Mouse (Mus musculus) limb, embryonic 14.5 days (tissue): ENCODE measurements at regions not wholly inside any gene's neighbourhood (a gene's known extent, or its start where the extent isn't known, plus 50 kb on each side); places are given as distances from the start of the nearest gene placed in this dataset.

Source experiments
- ATAC-seq: fragments of 200-750 bp; cut with Nextera tagmentation; 2 replicates; pipeline ENCODE4 v1.8.0; 2017; ENCODE audit warnings: low read depth, moderate number of reproducible peaks, moderate TSS enrichment; ENCODE audit not compliant: low FRiP score
- DNase-seq: peaks from one replicate; pipeline ENCODE4 v3.0.0-alpha.2; 2015; ENCODE audit warnings: low spot score
- H3K27ac ChIP-seq: fragments of 300-500 bp; sonication (generic); replicated peaks from 2 replicates; pipeline ENCODE4 v1.5.1; 2014; ENCODE audit warnings: low read depth, mild to moderate bottlenecking, low read length, moderate library complexity, mixed read lengths
- H3K27me3 ChIP-seq: fragments of 300-500 bp; sonication (generic); 2 replicates; pipeline ENCODE4 v1.6.1; 2014; ENCODE audit warnings: low read length, mixed read lengths; ENCODE audit not compliant: control insufficient read depth, insufficient read depth
- H3K36me3 ChIP-seq: fragments of 300-500 bp; sonication (generic); 2 replicates; pipeline ENCODE4 v1.6.1; 2014; ENCODE audit warnings: mild to moderate bottlenecking, low read length, moderate library complexity, mixed read lengths; ENCODE audit not compliant: control insufficient read depth, insufficient read depth
- H3K4me1 ChIP-seq: fragments of 300-500 bp; sonication (generic); 2 replicates; pipeline ENCODE4 v1.6.1; 2014; ENCODE audit warnings: antibody characterized with exemption, low read length, mixed read lengths; ENCODE audit not compliant: control insufficient read depth, insufficient read depth
- H3K4me2 ChIP-seq: fragments of 300-500 bp; sonication (generic); replicated peaks from 2 replicates; pipeline ENCODE4 v1.6.1; 2014; ENCODE audit warnings: low read depth, mild to moderate bottlenecking, low read length, moderate library complexity; ENCODE audit not compliant: severe bottlenecking
- H3K4me3 ChIP-seq: fragments of 300-500 bp; sonication (generic); replicated peaks from 2 replicates; pipeline ENCODE4 v1.5.1; 2014; ENCODE audit warnings: low read length
- H3K9ac ChIP-seq: fragments of 300-500 bp; sonication (generic); 2 replicates; pipeline ENCODE4 v1.6.1; 2014; ENCODE audit warnings: mild to moderate bottlenecking, low read depth, low read length, moderate library complexity; ENCODE audit not compliant: severe bottlenecking
- H3K9me3 ChIP-seq: fragments of 300-500 bp; sonication (generic); 2 replicates; pipeline ENCODE4 v1.6.1; 2016; ENCODE audit warnings: low read length; ENCODE audit not compliant: control insufficient read depth
- POLR2A ChIP-seq: fragments of 200-500 bp; IDR thresholded peaks from 2 replicates; pipeline ENCODE4 v1.8.0; 2012; ENCODE audit warnings: inconsistent platforms, mild to moderate bottlenecking, moderate library complexity, borderline replicate concordance; ENCODE audit not compliant: insufficient read depth, insufficient read length; ENCODE audit errors: extremely low read depth
- WGBS: fragments of 180-500 bp; shearing (Covaris S2); extraction: QIAGEN DNeasy Blood & Tissue Kit; methylation state at CpG from one replicate; pipeline ENCODE4 v1.1.7; 2014; 5-methylcytosine and 5-hydroxymethylcytosine counted together

DNA sequence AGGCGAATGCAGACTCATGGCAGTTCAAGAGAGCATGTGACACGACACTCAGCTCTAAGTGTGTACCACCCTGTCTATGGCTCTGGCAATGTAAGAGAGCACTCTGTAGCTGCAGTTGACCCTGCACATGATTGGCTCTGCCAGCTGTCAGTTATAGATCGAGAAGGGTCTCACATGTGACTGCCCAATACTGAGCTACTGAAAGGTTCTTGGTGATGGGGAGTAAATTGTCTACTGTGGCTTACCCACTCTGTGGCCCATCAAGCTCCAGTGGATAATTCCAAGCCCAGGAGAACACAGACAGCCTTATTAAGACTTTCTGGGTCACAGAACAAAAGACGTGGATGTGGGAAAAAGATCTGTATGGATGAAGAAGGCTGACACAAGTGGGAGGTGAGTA, 920.3 kb downstream of the A830018L16Rik start:
- WGBS: 88% methylated on average over 4 of the region's 4 CpGs

DNA sequence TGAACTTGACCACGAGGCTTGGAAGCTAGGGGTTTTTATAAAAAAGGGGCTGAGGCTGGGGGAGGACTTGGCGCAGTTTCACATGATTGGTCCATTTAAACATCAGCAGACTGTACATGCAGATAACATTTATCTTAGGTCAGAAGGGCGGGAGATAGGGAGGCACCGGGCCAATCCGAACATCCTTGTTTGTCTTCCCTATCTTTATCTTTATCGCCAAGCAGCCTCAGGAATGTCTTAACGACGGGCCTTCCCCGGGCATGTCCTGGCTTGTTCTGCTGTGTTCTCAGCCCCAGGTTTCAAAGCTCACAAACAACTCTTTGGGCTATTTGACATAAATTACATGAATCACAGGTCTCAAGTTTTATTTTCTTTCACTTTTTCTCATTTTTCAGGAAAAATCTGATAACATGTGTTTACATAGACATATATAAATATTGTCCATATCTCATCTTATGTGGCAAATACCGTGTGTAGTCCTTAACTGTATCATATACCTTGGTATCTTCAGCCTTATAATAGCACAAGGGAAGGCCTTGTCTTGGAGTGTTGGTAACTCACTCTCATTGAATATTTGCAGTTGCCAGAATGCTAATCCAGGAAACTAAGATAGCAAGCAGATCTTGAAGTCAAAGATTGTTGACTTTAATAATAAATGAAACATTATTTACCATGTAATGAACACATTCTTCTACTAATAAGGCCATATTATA, 931.0 kb downstream of the A830018L16Rik start:
- H3K4me3 ChIP-seq: no peak overlapping the region
- 86% methylated on average over 10 of the region's 10 CpGs for WGBS
- H3K27me3 ChIP-seq: no peaks in the 10 kb centered on the region
- ATAC-seq: no peak
- no peak overlapping the region for H3K9ac ChIP-seq
- H3K27ac ChIP-seq: no peak overlapping the region
- DNase-seq: no peak
- TF ChIP-seq POLR2A: no peak
- H3K9me3 ChIP-seq: no peaks in the 10 kb centered on the region
- H3K4me2 ChIP-seq: no peak overlapping the region
- no peaks in the 10 kb centered on the region for H3K4me1 ChIP-seq
- H3K36me3 ChIP-seq: no peaks in the 10 kb centered on the region

More for the DNA sequence above, 920.3 kb downstream of the A830018L16Rik start:
- TF ChIP-seq POLR2A: no peak
- no peaks in the 10 kb centered on the region for H3K27me3 ChIP-seq
- H3K27ac ChIP-seq: no peak overlapping the region
- H3K4me1 ChIP-seq: no peaks in the 10 kb centered on the region
- no peaks in the 10 kb centered on the region for H3K9me3 ChIP-seq
- no peaks in the 10 kb centered on the region for H3K36me3 ChIP-seq
- H3K9ac ChIP-seq: no peak overlapping the region
- no peak for ATAC-seq
- H3K4me2 ChIP-seq: no peak overlapping the region
- DNase-seq: no peak
- no peak overlapping the region for H3K4me3 ChIP-seq

DNA sequence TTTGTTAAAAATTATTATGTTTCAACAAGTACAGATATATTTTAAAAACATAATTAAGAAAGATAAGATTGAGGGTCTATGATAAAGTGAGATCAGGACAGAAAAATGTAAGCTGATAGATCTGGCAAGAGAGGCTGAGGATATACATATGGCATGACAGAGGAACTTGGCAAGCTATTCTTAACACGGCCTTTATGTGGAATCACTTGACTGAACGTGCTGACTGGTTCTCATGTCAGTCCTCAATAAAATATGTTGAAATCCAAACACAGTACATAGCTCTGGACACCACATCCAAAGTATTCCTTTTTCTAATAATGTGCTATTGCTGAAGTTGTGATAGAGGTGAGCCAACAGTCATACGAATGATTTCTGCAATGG, 931.5 kb downstream of the A830018L16Rik start:
- H3K4me3 ChIP-seq: no peak overlapping the region
- H3K4me2 ChIP-seq: no peak overlapping the region
- WGBS: 78% methylated on average over 3 of the region's 3 CpGs
- no peak overlapping the region for H3K9ac ChIP-seq
- H3K4me1 ChIP-seq: no peaks in the 10 kb centered on the region
- DNase-seq: peak; percentile 72
- no peaks in the 10 kb centered on the region for H3K9me3 ChIP-seq
- no peaks in the 10 kb centered on the region for H3K27me3 ChIP-seq
- no peak for TF ChIP-seq POLR2A
- ATAC-seq: no peak
- H3K27ac ChIP-seq: no peak overlapping the region
- no peaks in the 10 kb centered on the region for H3K36me3 ChIP-seq

DNA sequence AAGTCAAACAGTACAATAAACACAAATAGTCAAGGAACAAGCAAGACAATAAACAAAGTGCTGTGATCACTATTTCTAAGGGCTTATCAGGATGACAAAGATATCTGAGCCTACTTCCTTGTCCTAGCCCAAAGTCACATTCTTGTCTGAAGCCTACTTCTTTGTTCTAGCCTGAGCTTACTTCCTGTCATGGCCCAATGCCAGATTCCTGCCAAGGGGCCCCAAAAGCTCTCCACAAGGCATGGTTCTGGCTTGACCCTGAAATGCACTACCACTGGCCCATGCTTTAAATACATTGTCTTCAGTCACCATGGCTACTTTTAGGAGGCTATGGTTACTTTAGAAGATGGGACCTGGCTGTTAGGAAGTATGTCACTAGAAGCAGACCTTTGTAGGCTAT, 940.6 kb downstream of the A830018L16Rik start:
- DNase-seq: no peak
- no peak for ATAC-seq
- TF ChIP-seq POLR2A: no peak

DNA sequence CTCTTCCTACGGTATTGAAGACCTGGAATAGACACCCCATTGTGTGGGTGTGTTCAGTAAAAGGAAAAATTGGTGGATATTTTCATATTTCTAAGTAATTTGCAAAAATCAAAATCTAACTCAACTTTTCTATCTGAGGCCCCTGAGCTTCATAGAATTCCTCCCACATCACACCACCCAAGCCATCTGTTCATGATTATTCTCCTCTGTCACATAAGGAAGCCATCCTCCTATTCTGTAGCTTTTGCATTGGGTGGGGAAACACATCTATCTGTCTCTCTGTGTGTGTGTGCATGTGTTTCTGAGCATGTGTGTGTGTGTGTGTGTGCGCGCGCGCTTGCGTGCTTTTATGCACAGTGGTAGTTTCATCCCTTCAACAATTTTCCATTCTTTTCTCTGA, 954.0 kb downstream of the A830018L16Rik start:
- no peaks in the 10 kb centered on the region for H3K4me1 ChIP-seq
- H3K27ac ChIP-seq: no peak overlapping the region
- 0 out of 2 replicates have a peak, but pooled peaks cover 5% of the 10 kb centered on the region for H3K9me3 ChIP-seq
- H3K36me3 ChIP-seq: no peaks in the 10 kb centered on the region
- no peak for TF ChIP-seq POLR2A
- DNase-seq (no peak), ATAC-seq (no peak)
- H3K4me2 ChIP-seq: no peak overlapping the region
- H3K9ac ChIP-seq: no peak overlapping the region
- 91% methylated on average over 6 of the region's 6 CpGs for WGBS
- no peaks in the 10 kb centered on the region for H3K27me3 ChIP-seq
- H3K4me3 ChIP-seq: no peak overlapping the region

More for the DNA sequence above, 940.6 kb downstream of the A830018L16Rik start:
- Histone ChIP-seq H3K27ac (no peak overlapping the region), H3K9ac (no peak overlapping the region), H3K9me3 (no peaks in the 10 kb centered on the region), H3K4me3 (no peak overlapping the region), H3K27me3 (no peaks in the 10 kb centered on the region), H3K4me1 (no peaks in the 10 kb centered on the region), H3K4me2 (no peak overlapping the region), H3K36me3 (no peaks in the 10 kb centered on the region)
